Mouse (Mus musculus): ENCODE measurements at regions not wholly inside any gene's neighbourhood (a gene's known extent, or its start where the extent isn't known, plus 50 kb on each side); places are given as distances from the start of the nearest gene placed in this dataset.

GRCm38 (mm10) chr7:135946071-135946646 lies 230.0 kb upstream of the Mki67 start:
- H3K4me3 ChIP-seq (ENCODE audit: control insufficient read depth in 1 of 2, insufficient read depth in 1 of 2, low read depth in 2 of 2, low read length in 2 of 2) = no peak overlapping the region
- no peaks in the 10 kb centered on the region for H3K36me3 ChIP-seq (ENCODE audit: control insufficient read depth in 1 of 2, insufficient read depth in 2 of 2, low read length in 2 of 2)
- H3K79me2 ChIP-seq (ENCODE audit: control insufficient read depth, insufficient read depth, low read length, poor library complexity) = no peaks in the 10 kb centered on the region
- no peak overlapping the region for H3K9ac ChIP-seq (ENCODE audit: control insufficient read depth, low read depth, low read length, poor library complexity, severe bottlenecking)
- DNase-seq (ENCODE audit: low read depth, low spot score) = no peak
- H3K4me1 ChIP-seq (ENCODE audit: control insufficient read depth in 1 of 2, insufficient read depth in 2 of 2, low read length in 2 of 2) = no peaks in the 10 kb centered on the region
- no peaks in the 10 kb centered on the region for H3K27me3 ChIP-seq (ENCODE audit: control insufficient read depth in 1 of 2, insufficient read depth in 2 of 2, low read length in 2 of 2)
- TF ChIP-seq BHLHE40 (IDR thresholded peaks at IDR 0.05; ENCODE audit: borderline replicate concordance, low read depth, low read length) (no peak), NRF1 (IDR thresholded peaks at IDR 0.05; ENCODE audit: insufficient read depth, low read depth, low read length, poor library complexity, severe bottlenecking) (no peak), CHD2 (IDR thresholded peaks at IDR 0.05; ENCODE audit: low read length) (no peak), MYC (IDR thresholded peaks at IDR 0.05; ENCODE audit: low read depth, low read length) (no peak), USF1 (IDR thresholded peaks at IDR 0.05; ENCODE audit: low read depth, low read length) (no peak), GABPA (IDR thresholded peaks at IDR 0.05; ENCODE audit: low read depth, low read length) (no peak), KAT2A (conservative IDR thresholded peaks at IDR 0.05; ENCODE audit: low read depth, low read length) (no peak), GATA1 (IDR thresholded peaks at IDR 0.05; ENCODE audit: low read depth, low read length) (no peak), RCOR1 (IDR thresholded peaks at IDR 0.05; ENCODE audit: low read depth, low read length) (no peak)
- no peak overlapping the region for H3K27ac ChIP-seq (ENCODE audit: control insufficient read depth, low read depth, low read length)
- H3K9me3 ChIP-seq (replicated peaks; ENCODE audit: insufficient read depth, low read length) = no peaks in the 10 kb centered on the region

DNA sequence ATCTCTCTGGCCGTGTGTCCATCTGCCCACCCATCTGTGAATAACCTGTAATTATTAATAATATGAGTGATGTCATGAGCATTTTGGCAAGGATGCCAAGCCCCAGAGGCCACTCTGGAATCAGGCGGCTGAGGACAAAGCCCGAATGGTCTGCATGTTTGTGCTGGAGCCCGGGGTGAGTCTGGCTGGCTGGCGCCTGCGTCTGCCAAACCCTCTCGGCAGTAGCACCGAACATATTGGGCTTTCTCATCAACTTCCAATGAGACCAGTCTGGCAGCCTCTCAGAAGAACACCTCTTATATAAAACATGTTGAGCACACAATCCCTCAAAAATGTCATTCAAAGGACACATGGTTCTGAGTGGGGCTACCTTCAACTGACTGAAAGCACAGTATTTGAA lies 244.9 kb upstream of the Mki67 start:
- H3K9me3 ChIP-seq (replicated peaks; ENCODE audit: insufficient read depth, low read length) = no peaks in the 10 kb centered on the region
- no peak for DNase-seq (ENCODE audit: low read depth, low spot score)
- no peak for TF ChIP-seq NRF1 (IDR thresholded peaks at IDR 0.05; ENCODE audit: insufficient read depth, low read depth, low read length, poor library complexity, severe bottlenecking)
- no peak for TF ChIP-seq EP300 (IDR thresholded peaks at IDR 0.05; ENCODE audit: low read depth in 1 of 2, low read length in 2 of 2)
- no peak for TF ChIP-seq ZC3H11A (IDR thresholded peaks at IDR 0.05; ENCODE audit: low read depth, low read length)
- no peak for TF ChIP-seq USF2 (IDR thresholded peaks at IDR 0.05; ENCODE audit: borderline replicate concordance in 1 of 2, insufficient read depth in 1 of 2, low read depth in 1 of 2, low read length in 2 of 2)
- no peak for TF ChIP-seq RCOR1 (IDR thresholded peaks at IDR 0.05; ENCODE audit: low read depth, low read length)
- no peak for TF ChIP-seq BHLHE40 (IDR thresholded peaks at IDR 0.05; ENCODE audit: borderline replicate concordance, low read depth, low read length)
- no peak for TF ChIP-seq MYB (IDR thresholded peaks at IDR 0.05; ENCODE audit: low read depth, low read length)
- TF ChIP-seq E2F4 (IDR thresholded peaks at IDR 0.05; ENCODE audit: borderline replicate concordance, low read depth, low read length) = no peak
- TF ChIP-seq GABPA (IDR thresholded peaks at IDR 0.05; ENCODE audit: low read depth, low read length) = no peak
- TF ChIP-seq MEF2A (IDR thresholded peaks at IDR 0.05; ENCODE audit: extremely low read depth, insufficient replicate concordance, low read depth, low read length, poor library complexity, severe bottlenecking) = no peak
- TF ChIP-seq ZKSCAN1 (IDR thresholded peaks at IDR 0.05; ENCODE audit: low read depth, low read length) = no peak
- no peak for TF ChIP-seq SMC3 (IDR thresholded peaks at IDR 0.05; ENCODE audit: low read depth, low read length)
- TF ChIP-seq CTCF (IDR thresholded peaks at IDR 0.05 in 2 of 3, conservative IDR thresholded peaks at IDR 0.05 in 1 of 3; ENCODE audit: control insufficient read depth in 1 of 3, insufficient read depth in 1 of 3, low read depth in 2 of 3, low read length in 3 of 3, poor library complexity in 1 of 3, severe bottlenecking in 1 of 3) = no peak
- TF ChIP-seq ELF1 (IDR thresholded peaks at IDR 0.05; ENCODE audit: low read depth, low read length) = no peak
- no peak for TF ChIP-seq CHD1 (IDR thresholded peaks at IDR 0.05; ENCODE audit: low read depth, low read length)
- TF ChIP-seq MAZ (IDR thresholded peaks at IDR 0.05; ENCODE audit: low read depth, low read length) = no peak
- TF ChIP-seq MAFK (IDR thresholded peaks at IDR 0.05; ENCODE audit: borderline replicate concordance, low read depth, low read length) = no peak
- no peak for TF ChIP-seq KAT2A (conservative IDR thresholded peaks at IDR 0.05; ENCODE audit: low read depth, low read length)
- H3K27me3 ChIP-seq (ENCODE audit: control insufficient read depth in 1 of 2, insufficient read depth in 2 of 2, low read length in 2 of 2) = no peaks in the 10 kb centered on the region
- H3K36me3 ChIP-seq (ENCODE audit: control insufficient read depth in 1 of 2, insufficient read depth in 2 of 2, low read length in 2 of 2) = no peaks in the 10 kb centered on the region
- no peak overlapping the region for H3K27ac ChIP-seq (ENCODE audit: control insufficient read depth, low read depth, low read length)
- no peak overlapping the region for H3K4me3 ChIP-seq (ENCODE audit: control insufficient read depth in 1 of 2, insufficient read depth in 1 of 2, low read depth in 2 of 2, low read length in 2 of 2)
- H3K4me1 ChIP-seq (ENCODE audit: control insufficient read depth in 1 of 2, insufficient read depth in 2 of 2, low read length in 2 of 2) = no peaks in the 10 kb centered on the region
- no peaks in the 10 kb centered on the region for H3K79me2 ChIP-seq (ENCODE audit: control insufficient read depth, insufficient read depth, low read length, poor library complexity)
- H3K9ac ChIP-seq (ENCODE audit: control insufficient read depth, low read depth, low read length, poor library complexity, severe bottlenecking) = no peak overlapping the region

Data from MEL (cell line).